Mouse (Mus musculus) heart, postnatal 4 days (tissue): ENCODE measurements around the gene Mrpl28. TPM values are rescaled to one million over a fixed set of nuclear protein-coding genes. Genes with fewer than 3 reads are reported as not detected.
A peak's percentile ranks its signal among the peaks of the same experiment; 100 is the strongest.
"Not testable (repeated sequence)": the region's sequence is repeated elsewhere in the genome, so short reads cannot be mapped to it uniquely, and the experiment has no call there.

ENCODE experiments used
- DNase-seq: peaks from one replicate; pipeline ENCODE4 v3.0.0; 2021
- total RNA-seq, 2 experiments: library from RNA; stranded (reverse); gene quantifications; 2 replicates each; pipeline ENCODE4 v1.2.3; 2021

The Mrpl28 gene
- total RNA-seq, 2 experiments from 2014 or later = 92.7 to 94.3 TPM

GRCm38 (mm10) chr17:26115956-26116487, 7.3 kb upstream of the Mrpl28 start:
- no peak for DNase-seq

- DNase-seq = no peak
Observed at GRCm38 (mm10) chr17:26116503-26117258, 6.6 kb upstream of the Mrpl28 start.

- peak; percentile 63 for DNase-seq
Observed at GRCm38 (mm10) chr17:26119766-26120710, 3.3 kb upstream of the Mrpl28 start.

GRCm38 (mm10) chr17:26122431-26123140, 714 bp upstream of the Mrpl28 start:
- no peak for DNase-seq

- DNase-seq = no peak
Observed at GRCm38 (mm10) chr17:26124560-26124959, 1.3 kb downstream of the Mrpl28 start.

DNA sequence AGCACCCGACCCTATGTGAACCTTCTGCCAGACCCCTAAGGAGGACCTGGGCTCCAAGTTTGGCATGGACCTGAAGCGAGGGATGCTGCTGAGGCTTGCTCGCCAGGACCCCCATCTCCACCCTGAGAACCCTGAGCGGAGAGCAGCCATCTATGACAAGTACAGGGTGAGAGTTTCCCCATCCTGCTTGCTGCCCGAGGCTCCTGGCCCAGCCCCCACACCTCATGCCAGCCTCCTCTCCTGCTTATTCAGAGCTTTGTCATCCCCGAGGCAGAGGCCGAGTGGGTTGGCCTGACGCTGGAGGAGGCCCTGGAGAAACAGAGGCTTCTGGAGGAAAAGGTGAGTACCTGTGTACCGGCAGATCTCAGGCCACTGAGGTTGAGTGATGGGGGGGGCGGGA, 1.9 kb downstream of the Mrpl28 start:
- no peak for DNase-seq

DNA sequence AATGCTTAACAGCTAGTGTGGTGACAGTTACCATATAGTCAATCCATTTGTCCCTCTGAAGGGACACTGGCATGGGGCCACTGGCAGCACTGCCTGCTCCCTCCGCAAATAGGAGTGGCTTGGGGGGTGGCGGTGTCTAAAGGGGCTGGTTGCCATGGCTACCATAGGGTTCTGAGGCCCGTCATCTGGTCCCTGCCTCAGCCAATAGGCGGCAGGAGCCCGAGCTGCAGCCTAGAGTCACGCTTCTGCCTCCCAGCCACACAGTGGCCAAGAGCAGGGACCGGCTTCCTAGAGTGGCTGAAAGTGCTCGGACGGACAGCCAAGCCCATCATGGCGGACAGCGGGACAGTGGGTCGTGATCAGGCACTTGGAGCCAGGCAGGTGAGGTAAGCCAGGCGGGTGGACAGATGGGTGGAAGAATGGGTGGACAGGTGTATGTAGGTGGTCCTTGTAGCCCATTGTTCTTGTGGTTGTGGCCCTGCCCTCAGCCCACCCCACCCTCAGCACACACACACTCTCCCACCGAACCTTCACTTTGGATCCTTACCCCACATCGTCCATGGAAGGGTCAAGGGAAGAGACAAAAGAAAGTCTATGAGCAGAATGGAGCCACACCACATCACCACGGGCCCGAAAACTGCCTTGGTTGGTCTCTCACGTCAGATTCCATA, 7.9 kb downstream of the Mrpl28 start:
- no peak for DNase-seq

DNA sequence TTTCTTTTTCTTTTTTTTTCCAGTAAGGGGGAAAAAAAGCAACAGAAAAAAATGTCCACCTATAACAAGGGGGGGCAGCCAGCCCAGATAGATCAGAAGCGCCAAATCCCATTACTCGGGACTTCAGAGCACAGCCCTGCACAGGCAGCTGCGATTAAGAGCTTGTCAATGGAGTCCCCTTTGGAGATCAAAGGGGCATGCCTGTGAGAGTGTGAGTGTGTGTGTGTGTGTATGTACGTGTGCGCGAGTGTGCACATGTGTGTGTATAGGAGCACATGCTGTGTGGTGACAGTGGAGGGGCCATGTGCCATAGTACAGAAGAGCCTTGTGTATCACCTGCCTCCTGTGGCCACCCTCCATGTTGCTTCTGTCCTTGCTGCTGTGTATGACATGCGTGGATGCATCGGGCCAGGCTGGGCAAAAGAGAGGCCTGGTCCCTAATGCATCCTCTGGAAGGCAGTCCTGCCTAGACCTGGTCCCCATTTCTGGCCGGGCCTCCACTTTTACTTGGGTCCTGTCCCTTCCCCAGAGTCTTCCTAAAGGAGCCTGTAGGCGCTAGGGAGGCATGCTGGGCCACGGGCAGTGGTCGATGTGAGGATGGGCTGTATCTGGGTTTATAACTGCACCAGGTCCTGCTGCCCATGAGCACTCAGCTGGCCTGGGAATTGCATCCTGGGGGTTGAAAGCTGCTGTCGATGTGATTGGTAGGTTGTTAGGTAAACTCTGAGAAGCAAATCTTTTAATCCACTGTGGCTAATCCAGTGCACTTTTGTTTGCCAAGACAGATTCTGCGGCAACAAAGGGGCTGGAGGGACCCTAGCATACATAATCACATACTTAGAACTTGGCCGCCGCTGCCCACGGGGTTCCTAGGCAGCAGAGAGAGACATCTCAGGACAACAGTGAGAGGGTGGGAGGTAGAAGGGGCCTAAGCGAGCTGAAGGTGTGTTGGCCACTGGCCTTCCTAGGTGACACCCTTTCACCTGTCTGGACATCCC, 8.9 kb downstream of the Mrpl28 start:
- no peak for DNase-seq

- no peak for DNase-seq
Observed at GRCm38 (mm10) chr17:26137106-26137750, 13.9 kb downstream of the Mrpl28 start.

DNA sequence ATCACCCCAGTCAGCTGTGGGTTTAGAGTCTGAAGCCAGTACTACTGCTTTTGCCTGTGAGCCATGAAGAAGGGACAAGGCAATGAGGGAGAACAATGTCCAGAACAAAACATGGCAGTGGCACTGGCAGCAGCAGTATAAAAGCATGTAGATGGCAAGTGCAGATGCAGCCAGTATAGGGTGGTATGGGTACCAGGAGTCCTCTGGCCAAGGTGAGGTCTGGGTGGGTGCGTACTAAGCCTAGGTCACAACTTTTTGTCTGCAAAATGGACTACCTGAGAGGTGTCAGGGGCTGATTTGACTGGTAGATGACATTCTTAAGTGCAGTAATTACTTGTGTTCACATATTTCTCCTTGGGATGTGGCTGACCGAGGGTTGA, 14.4 kb downstream of the Mrpl28 start:
- DNase-seq = no peak

GRCm38 (mm10) chr17:26138239-26138836, 15.0 kb downstream of the Mrpl28 start, which contains the start of gene Axin1:
Gene Axin1, plus strand, starts transcription at chr17:26138688.
- peak; percentile 94 for DNase-seq

GRCm38 (mm10) chr17:26138901-26139381, 15.6 kb downstream of the Mrpl28 start:
- DNase-seq = peak; percentile 66

DNA sequence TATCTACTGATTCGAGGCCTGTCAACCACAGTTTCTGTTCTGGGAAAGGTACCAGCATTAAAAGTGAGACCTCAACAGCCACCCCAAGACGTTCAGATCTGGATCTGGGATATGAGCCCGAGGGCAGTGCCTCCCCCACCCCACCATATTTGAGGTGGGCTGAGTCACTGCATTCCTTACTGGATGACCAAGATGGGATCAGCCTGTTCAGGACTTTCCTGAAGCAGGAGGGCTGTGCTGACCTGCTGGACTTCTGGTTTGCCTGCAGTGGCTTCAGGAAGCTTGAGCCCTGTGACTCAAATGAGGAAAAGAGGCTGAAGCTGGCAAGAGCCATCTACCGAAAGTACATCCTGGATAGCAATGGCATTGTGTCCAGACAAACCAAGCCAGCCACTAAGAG, 19.5 kb downstream of the Mrpl28 start:
- no peak for DNase-seq

DNA sequence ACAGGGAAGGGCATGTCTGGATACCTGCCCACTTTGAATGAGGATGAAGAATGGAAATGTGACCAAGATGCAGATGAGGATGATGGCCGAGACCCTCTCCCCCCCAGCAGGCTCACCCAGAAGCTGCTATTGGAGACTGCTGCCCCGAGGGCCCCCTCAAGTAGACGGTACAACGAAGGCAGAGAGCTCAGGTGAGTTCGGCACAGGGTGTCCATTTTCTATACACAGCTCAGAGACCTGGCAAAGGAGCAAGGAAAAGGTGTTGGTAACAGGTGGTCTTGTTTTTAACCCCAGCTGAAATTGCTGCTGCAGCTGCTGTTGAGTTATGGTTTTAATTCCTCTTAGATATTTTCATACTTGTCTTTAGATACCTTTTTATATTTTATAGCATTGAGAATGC, 20.1 kb downstream of the Mrpl28 start:
- DNase-seq = no peak

GRCm38 (mm10) chr17:26149056-26149455, 25.8 kb downstream of the Mrpl28 start:
- DNase-seq = no peak

DNA sequence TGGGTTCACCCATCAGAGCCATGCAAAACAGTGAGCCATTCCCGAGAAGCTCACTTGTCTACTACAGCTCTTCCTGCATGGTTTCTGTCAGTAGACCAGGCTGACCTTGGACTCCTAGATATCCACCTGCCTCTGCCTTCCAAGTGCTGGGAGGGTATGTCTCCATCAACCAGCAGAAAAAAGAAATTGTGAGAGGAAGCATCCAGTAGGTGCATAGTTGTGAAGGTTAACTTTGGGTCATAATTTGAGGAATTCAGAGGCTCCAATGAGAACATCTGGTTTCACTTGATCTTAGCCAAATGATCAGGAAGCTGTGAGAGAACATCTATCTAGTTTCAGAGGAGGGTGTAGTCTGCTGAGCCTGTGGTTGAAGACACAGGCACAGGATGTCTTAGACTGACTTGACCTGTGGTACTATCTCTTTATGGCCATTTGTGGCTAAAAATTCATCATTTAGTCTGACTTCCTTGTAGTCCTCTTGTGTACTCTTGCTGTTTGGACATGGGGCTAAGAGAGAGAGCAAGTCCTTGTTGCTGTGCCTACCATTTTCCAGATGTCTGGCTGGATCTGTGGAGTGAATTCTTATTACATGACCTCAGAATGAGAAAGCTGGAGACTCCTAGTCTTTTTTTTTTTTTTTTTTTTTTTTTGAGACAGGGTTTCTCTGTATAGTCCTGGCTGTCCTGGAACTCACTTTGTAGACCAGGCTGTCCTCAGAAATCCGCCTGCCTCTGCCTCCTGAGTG, 28.8 kb downstream of the Mrpl28 start:
- DNase-seq = no peak

- DNase-seq = no peak
Observed at GRCm38 (mm10) chr17:26162736-26163135, 39.4 kb downstream of the Mrpl28 start.

- DNase-seq = no peak
Observed at GRCm38 (mm10) chr17:26168039-26168438, 44.7 kb downstream of the Mrpl28 start.

GRCm38 (mm10) chr17:26175248-26175647, 51.9 kb downstream of the Mrpl28 start:
- DNase-seq = not testable (repeated sequence)
